Mouse (Mus musculus) ES-Bruce4 (cell line): ENCODE data around the gene Olfm1. TPM values are rescaled to one million over a fixed set of nuclear protein-coding genes. Genes with fewer than 3 reads are reported as not detected.

ENCODE experiments used
- H3K27ac ChIP-seq: 2 replicates; pipeline ENCODE4 v1.5.1; 2012; ENCODE audit warnings: low read length, inconsistent platforms; ENCODE audit not compliant: insufficient read depth
- H3K27me3 ChIP-seq: 2 replicates; pipeline ENCODE4 v1.6.1; 2012; ENCODE audit warnings: mild to moderate bottlenecking, low read length, inconsistent platforms; ENCODE audit not compliant: control insufficient read depth, poor library complexity, insufficient read depth, severe bottlenecking
- H3K36me3 ChIP-seq: 2 replicates; pipeline ENCODE4 v1.6.1; 2012; ENCODE audit warnings: inconsistent platforms, mild to moderate bottlenecking, low read length, moderate library complexity; ENCODE audit not compliant: control insufficient read depth, poor library complexity, insufficient read depth, severe bottlenecking
- H3K4me1 ChIP-seq: one replicate; pipeline ENCODE4 v1.8.1; 2011; ENCODE audit warnings: low read length; ENCODE audit not compliant: control insufficient read depth, insufficient read depth
- H3K4me3 ChIP-seq: 2 replicates; pipeline ENCODE4 v1.5.1; 2011; ENCODE audit warnings: low read depth, mild to moderate bottlenecking, low read length
- H3K9ac ChIP-seq: 2 replicates; pipeline ENCODE4 v1.6.1; 2012; ENCODE audit warnings: low read depth, mild to moderate bottlenecking, inconsistent platforms; ENCODE audit not compliant: poor library complexity, severe bottlenecking
- H3K9me3 ChIP-seq: replicated peaks from 2 replicates; pipeline ENCODE4 v1.6.1; 2012; ENCODE audit warnings: mild to moderate bottlenecking, low read length, inconsistent platforms; ENCODE audit not compliant: control insufficient read depth, poor library complexity, insufficient read depth, severe bottlenecking
- CTCF ChIP-seq: IDR thresholded peaks from one replicate; pipeline ENCODE4 v1.8.1; 2011; ENCODE audit warnings: low read depth, low read length
- EP300 ChIP-seq: IDR thresholded peaks from 2 replicates; pipeline ENCODE4 v1.6.1; 2011; ENCODE audit warnings: low read depth, low read length; ENCODE audit not compliant: insufficient read depth
- POLR2A ChIP-seq: IDR thresholded peaks from one replicate; pipeline ENCODE4 v1.8.1; 2011; ENCODE audit warnings: low read length; ENCODE audit not compliant: insufficient read depth
- polyA plus RNA-seq: library from polyadenylated mRNA; stranded (reverse); fragments of >200 nt; gene quantifications from 2 replicates; pipeline ENCODE4 v1.2.4, GENCODE M21; 2011; ENCODE audit warnings: low read depth; ENCODE audit not compliant: missing spikeins, insufficient read depth, insufficient read length

Gene Olfm1
- polyA plus RNA-seq, 1 experiment, result 8.9 TPM

- TF ChIP-seq CTCF (no peak), EP300 (no peak), POLR2A (no peak)
- Histone ChIP-seq H3K27me3 (no peaks in the 10 kb centered on the region; the same call in 1 of the 2 replicates), H3K9ac (no peak overlapping the region), H3K27ac (no peak overlapping the region), H3K9me3 (0 out of 2 replicates have a peak, but pooled peaks cover 2% of the 10 kb centered on the region), H3K4me3 (no peak overlapping the region), H3K4me1 (no peaks in the 10 kb centered on the region), H3K36me3 (no peaks in the 10 kb centered on the region)
These were observed 18.4 kb upstream of the Olfm1 start for GRCm38 (mm10) chr2:28174441-28174840.

GRCm38 (mm10) chr2:28178600-28178999, 14.2 kb upstream of the Olfm1 start:
- H3K36me3 ChIP-seq, result no peaks in the 10 kb centered on the region
- TF ChIP-seq POLR2A, result no peak
- no peak for TF ChIP-seq CTCF
- TF ChIP-seq EP300, result no peak
- no peaks in the 10 kb centered on the region for H3K4me1 ChIP-seq
- H3K27me3 ChIP-seq, result no peaks in the 10 kb centered on the region
- H3K4me3 ChIP-seq, result no peak overlapping the region
- no peak overlapping the region for H3K27ac ChIP-seq
- no peak overlapping the region for H3K9ac ChIP-seq
- H3K9me3 ChIP-seq, result 0 out of 2 replicates have a peak, but pooled peaks cover 2% of the 10 kb centered on the region

GRCm38 (mm10) chr2:28180053-28180452, 12.7 kb upstream of the Olfm1 start:
- Histone ChIP-seq H3K9me3 (0 out of 2 replicates have a peak, but pooled peaks cover 2% of the 10 kb centered on the region), H3K9ac (no peak overlapping the region), H3K27ac (no peak overlapping the region), H3K36me3 (no peaks in the 10 kb centered on the region), H3K4me1 (no peaks in the 10 kb centered on the region), H3K27me3 (no peaks in the 10 kb centered on the region), H3K4me3 (no peak overlapping the region)
- no peak for TF ChIP-seq POLR2A

GRCm38 (mm10) chr2:28188398-28188944, 4.3 kb upstream of the Olfm1 start:
- Histone ChIP-seq H3K4me1 (no peaks in the 10 kb centered on the region), H3K27ac (no peak overlapping the region), H3K4me3 (no peak overlapping the region), H3K27me3 (no peaks in the 10 kb centered on the region), H3K9ac (no peak overlapping the region), H3K9me3 (no peaks in the 10 kb centered on the region), H3K36me3 (no peaks in the 10 kb centered on the region)
- no peak for TF ChIP-seq POLR2A
- TF ChIP-seq CTCF, result no peak
- TF ChIP-seq EP300, result no peak

GRCm38 (mm10) chr2:28193690-28194087, 897 bp downstream of the Olfm1 start:
- no peaks in the 10 kb centered on the region for H3K36me3 ChIP-seq
- H3K9me3 ChIP-seq, result no peaks in the 10 kb centered on the region
- no peaks in the 10 kb centered on the region for H3K4me1 ChIP-seq
- peak overlapping the region; percentile 64; the same call in 1 of the 2 replicates for H3K9ac ChIP-seq
- TF ChIP-seq EP300 (no peak), POLR2A (no peak), CTCF (no peak)
- no peak overlapping the region for H3K4me3 ChIP-seq
- H3K27ac ChIP-seq, result no peak overlapping the region
- no peaks in the 10 kb centered on the region for H3K27me3 ChIP-seq

GRCm38 (mm10) chr2:28194962-28195617, 2.3 kb downstream of the Olfm1 start:
- H3K4me1 ChIP-seq, result no peaks in the 10 kb centered on the region

More at GRCm38 (mm10) chr2:28194962-28195617, 2.3 kb downstream of the Olfm1 start:
- no peak overlapping the region for H3K4me3 ChIP-seq
- H3K36me3 ChIP-seq, result no peaks in the 10 kb centered on the region
- no peaks in the 10 kb centered on the region for H3K9me3 ChIP-seq
- no peak overlapping the region for H3K9ac ChIP-seq
- no peaks in the 10 kb centered on the region for H3K27me3 ChIP-seq
- H3K27ac ChIP-seq, result no peak overlapping the region
- TF ChIP-seq POLR2A (no peak), CTCF (no peak), EP300 (no peak)
